Mouse (Mus musculus): ENCODE measurements around the gene Rgs6. TPM values are rescaled to one million over a fixed set of nuclear protein-coding genes. Genes with fewer than 3 reads are reported as not detected.

Gene Rgs6
- polyA plus RNA-seq, 2 experiments, result 0.07 to 0.20 TPM

DNA sequence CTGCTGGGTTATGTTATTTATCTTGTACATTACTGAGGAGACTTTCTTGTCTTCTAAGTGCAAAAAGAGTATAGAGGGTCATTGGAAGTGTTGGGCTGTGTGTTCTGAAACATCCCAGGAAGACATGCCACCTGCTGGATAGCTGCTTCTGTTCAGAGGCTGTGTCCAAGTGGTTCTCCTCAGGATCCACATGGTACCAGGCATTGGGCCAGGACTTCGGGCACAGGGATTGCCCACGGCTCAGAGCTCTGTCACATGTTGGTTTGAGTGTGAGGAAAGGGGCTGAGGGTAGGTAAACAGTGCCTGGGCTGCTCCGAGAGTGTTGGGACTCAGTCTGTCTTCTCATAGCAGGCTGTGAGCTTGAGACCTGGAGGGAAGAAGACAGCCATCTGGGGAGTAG, 79.3 kb downstream of the Rgs6 start:
- Histone ChIP-seq H3K27ac (no peak overlapping the region), H3K9me3 (ENCODE audit: control insufficient read depth, low read length) (no peaks in the 10 kb centered on the region), H3K4me1 (replicated peaks; ENCODE audit: control insufficient read depth in 2 of 2, insufficient read depth in 2 of 2, low read length in 1 of 2) (no peaks in the 10 kb centered on the region), H3K4me2 (ENCODE audit: low read depth) (no peak overlapping the region), H3K4me3 (ENCODE audit: insufficient read depth in 1 of 2, low read depth in 2 of 2, low read length in 2 of 2) (no peak overlapping the region), H3K36me3 (replicated peaks; ENCODE audit: control insufficient read depth, insufficient read depth, low read depth) (no peaks in the 10 kb centered on the region), H3K27me3 (ENCODE audit: control insufficient read depth, insufficient read depth, low read length) (no peaks in the 10 kb centered on the region), H3K9ac (replicated peaks) (no peak overlapping the region)
- ATAC-seq (ENCODE audit: insufficient read depth) (no peak), DNase-seq (ENCODE audit: low read depth in 3 of 3, low spot score in 3 of 3) (no peak)
- 56% methylated on average over 3 of the region's 3 CpGs for WGBS (ENCODE audit: insufficient replicate concordance)
- no peak for TF ChIP-seq CTCF (IDR thresholded peaks at IDR 0.05; ENCODE audit: low read depth)
- no peak for TF ChIP-seq EP300 (IDR thresholded peaks at IDR 0.05; ENCODE audit: low read depth)

DNA sequence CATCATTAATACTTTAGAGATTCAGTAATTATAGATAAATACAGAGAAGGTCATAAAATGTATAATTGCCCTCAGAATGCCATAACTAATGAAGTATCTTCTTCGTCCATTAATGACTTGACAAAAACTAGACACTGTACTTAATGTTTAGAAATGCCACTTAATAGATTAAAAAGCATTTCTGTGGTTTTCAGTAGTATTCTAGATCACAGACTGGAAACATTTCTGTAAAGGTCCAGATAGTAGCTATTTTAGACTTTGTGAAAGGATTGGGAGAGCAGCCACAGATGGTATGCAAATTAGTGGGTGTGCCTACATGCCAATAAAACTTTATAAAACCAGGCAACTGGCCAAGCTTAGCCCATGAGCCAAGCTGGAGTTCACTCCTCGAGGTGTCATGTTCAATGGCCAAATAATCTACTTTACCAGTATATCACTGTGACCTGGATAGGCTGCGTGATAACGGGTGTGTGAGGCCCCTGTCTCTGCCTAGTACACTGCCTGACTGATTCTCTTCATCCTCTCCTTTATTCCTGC, 82.2 kb downstream of the Rgs6 start:
- no peak for DNase-seq (ENCODE audit: low read depth in 3 of 3, low spot score in 3 of 3)
- H3K4me3 ChIP-seq (ENCODE audit: insufficient read depth in 1 of 2, low read depth in 2 of 2, low read length in 2 of 2), result no peak overlapping the region
- TF ChIP-seq CTCF (IDR thresholded peaks at IDR 0.05; ENCODE audit: low read depth) (no peak), EP300 (IDR thresholded peaks at IDR 0.05; ENCODE audit: low read depth) (no peak)
- H3K27ac ChIP-seq, result no peak overlapping the region
- no peaks in the 10 kb centered on the region for H3K4me1 ChIP-seq (replicated peaks; ENCODE audit: control insufficient read depth in 2 of 2, insufficient read depth in 2 of 2, low read length in 1 of 2)
- H3K9ac ChIP-seq (replicated peaks), result no peak overlapping the region
- H3K4me2 ChIP-seq (ENCODE audit: low read depth), result no peak overlapping the region
- ATAC-seq (ENCODE audit: insufficient read depth), result no peak
- WGBS (ENCODE audit: insufficient replicate concordance), result 50% methylated on average over 4 of the region's 4 CpGs
- H3K9me3 ChIP-seq (ENCODE audit: control insufficient read depth, low read length), result no peaks in the 10 kb centered on the region
- no peaks in the 10 kb centered on the region for H3K36me3 ChIP-seq (replicated peaks; ENCODE audit: control insufficient read depth, insufficient read depth, low read depth)
- no peaks in the 10 kb centered on the region for H3K27me3 ChIP-seq (ENCODE audit: control insufficient read depth, insufficient read depth, low read length)

DNA sequence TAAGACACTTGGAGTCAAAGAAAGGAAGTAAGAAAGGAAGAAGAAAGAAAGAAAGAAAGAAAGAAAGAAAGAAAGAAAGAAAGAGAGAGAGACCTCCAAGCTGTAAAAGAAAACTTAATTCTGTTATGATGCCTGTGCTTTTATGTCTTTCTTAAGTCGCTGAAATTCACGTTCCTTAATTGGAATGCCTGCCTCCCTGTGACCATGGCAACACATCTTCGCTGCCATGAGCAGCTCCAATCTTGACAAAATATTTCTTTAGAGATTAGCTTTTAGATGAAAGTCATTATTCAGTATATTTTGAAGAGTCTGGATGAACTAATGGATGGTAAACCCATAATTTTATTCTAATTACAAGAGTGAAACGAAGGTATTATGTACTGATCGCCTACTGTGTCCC, 83.5 kb downstream of the Rgs6 start:
- H3K4me2 ChIP-seq (ENCODE audit: low read depth), result no peak overlapping the region
- H3K9me3 ChIP-seq (ENCODE audit: control insufficient read depth, low read length), result no peaks in the 10 kb centered on the region
- no peak overlapping the region for H3K9ac ChIP-seq (replicated peaks)
- no peaks in the 10 kb centered on the region for H3K4me1 ChIP-seq (replicated peaks; ENCODE audit: control insufficient read depth in 2 of 2, insufficient read depth in 2 of 2, low read length in 1 of 2)
- DNase-seq (ENCODE audit: low read depth in 3 of 3, low spot score in 3 of 3) (no peak), ATAC-seq (ENCODE audit: insufficient read depth) (no peak)
- H3K27ac ChIP-seq, result no peak overlapping the region
- 66% methylated on average over 5 of the region's 5 CpGs for WGBS (ENCODE audit: insufficient replicate concordance)
- no peak overlapping the region for H3K4me3 ChIP-seq (ENCODE audit: insufficient read depth in 1 of 2, low read depth in 2 of 2, low read length in 2 of 2)
- H3K36me3 ChIP-seq (replicated peaks; ENCODE audit: control insufficient read depth, insufficient read depth, low read depth), result no peaks in the 10 kb centered on the region
- TF ChIP-seq CTCF (IDR thresholded peaks at IDR 0.05; ENCODE audit: low read depth) (no peak), EP300 (IDR thresholded peaks at IDR 0.05; ENCODE audit: low read depth) (no peak)
- no peaks in the 10 kb centered on the region for H3K27me3 ChIP-seq (ENCODE audit: control insufficient read depth, insufficient read depth, low read length)

DNA sequence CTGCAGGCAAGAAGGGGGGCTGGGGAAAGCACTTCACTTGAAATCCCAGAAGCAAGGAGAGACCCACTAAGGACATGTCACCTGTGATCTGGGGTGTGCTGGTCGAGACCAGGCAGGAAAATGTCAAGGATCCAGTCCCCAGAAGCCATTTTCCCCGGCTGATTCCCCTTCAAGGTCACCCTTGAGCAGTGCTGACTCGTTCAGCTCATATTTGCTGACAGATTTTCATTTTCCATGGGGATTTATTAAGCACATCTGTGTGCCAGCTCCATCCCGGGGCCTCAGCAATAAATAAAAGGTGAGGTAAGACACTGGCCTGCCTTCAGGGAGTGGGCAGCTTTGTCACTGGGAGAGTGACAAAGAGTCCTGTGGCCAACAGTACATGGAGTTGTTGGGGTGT, 87.0 kb downstream of the Rgs6 start:
- DNase-seq (ENCODE audit: low read depth in 3 of 3, low spot score in 3 of 3) (no peak), ATAC-seq (ENCODE audit: insufficient read depth) (no peak)
- H3K9me3 ChIP-seq (ENCODE audit: control insufficient read depth, low read length), result no peaks in the 10 kb centered on the region
- H3K9ac ChIP-seq (replicated peaks), result no peak overlapping the region
- no peaks in the 10 kb centered on the region for H3K36me3 ChIP-seq (replicated peaks; ENCODE audit: control insufficient read depth, insufficient read depth, low read depth)
- TF ChIP-seq CTCF (IDR thresholded peaks at IDR 0.05; ENCODE audit: low read depth), result no peak
- TF ChIP-seq EP300 (IDR thresholded peaks at IDR 0.05; ENCODE audit: low read depth), result no peak
- WGBS (ENCODE audit: insufficient replicate concordance), result 44% methylated on average over 4 of the region's 4 CpGs
- H3K27me3 ChIP-seq (ENCODE audit: control insufficient read depth, insufficient read depth, low read length), result no peaks in the 10 kb centered on the region
- no peak overlapping the region for H3K27ac ChIP-seq
- no peak overlapping the region for H3K4me2 ChIP-seq (ENCODE audit: low read depth)
- no peaks in the 10 kb centered on the region for H3K4me1 ChIP-seq (replicated peaks; ENCODE audit: control insufficient read depth in 2 of 2, insufficient read depth in 2 of 2, low read length in 1 of 2)
- no peak overlapping the region for H3K4me3 ChIP-seq (ENCODE audit: insufficient read depth in 1 of 2, low read depth in 2 of 2, low read length in 2 of 2)

DNA sequence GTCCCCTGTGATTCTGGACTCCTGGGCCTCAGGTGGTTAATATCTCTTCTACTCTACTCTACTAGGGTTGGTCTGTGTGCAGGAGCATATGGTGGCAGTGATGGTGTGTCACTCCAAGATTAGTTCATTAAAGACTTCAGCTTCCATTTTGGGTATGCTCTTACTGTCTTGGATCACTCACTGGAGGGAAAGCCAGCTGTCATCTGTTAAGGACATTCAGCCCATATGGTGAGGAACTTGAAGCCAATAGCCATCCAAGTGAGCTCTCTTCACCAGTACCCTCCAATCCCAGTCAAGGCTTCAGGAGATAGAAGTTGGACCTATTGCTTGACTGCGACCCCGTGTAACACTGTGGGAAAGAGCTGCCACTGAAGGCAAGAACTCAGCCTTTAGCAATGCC, 98.9 kb downstream of the Rgs6 start:
- TF ChIP-seq EP300 (IDR thresholded peaks at IDR 0.05; ENCODE audit: low read depth) (no peak), CTCF (IDR thresholded peaks at IDR 0.05; ENCODE audit: low read depth) (no peak)
- Histone ChIP-seq H3K4me2 (ENCODE audit: low read depth) (no peak overlapping the region), H3K36me3 (replicated peaks; ENCODE audit: control insufficient read depth, insufficient read depth, low read depth) (no peaks in the 10 kb centered on the region), H3K4me3 (ENCODE audit: insufficient read depth in 1 of 2, low read depth in 2 of 2, low read length in 2 of 2) (no peak overlapping the region), H3K27me3 (ENCODE audit: control insufficient read depth, insufficient read depth, low read length) (no peaks in the 10 kb centered on the region), H3K9ac (replicated peaks) (no peak overlapping the region), H3K9me3 (ENCODE audit: control insufficient read depth, low read length) (no peaks in the 10 kb centered on the region), H3K27ac (no peak overlapping the region), H3K4me1 (replicated peaks; ENCODE audit: control insufficient read depth in 2 of 2, insufficient read depth in 2 of 2, low read length in 1 of 2) (no peaks in the 10 kb centered on the region)
- no peak for DNase-seq (ENCODE audit: low read depth in 3 of 3, low spot score in 3 of 3)
- WGBS (ENCODE audit: insufficient replicate concordance), result 66% methylated on average over 2 of the region's 2 CpGs
- ATAC-seq (ENCODE audit: insufficient read depth), result no peak

All from liver, embryonic 14.5 days (tissue).